10 mouse cellular contexts compared by ENCODE assay signal in genomic region chr16:23108943-23109342, GRCm38 (mm10). TPM values are rescaled to one million over a fixed set of nuclear protein-coding genes. Genes with fewer than 3 reads are reported as not detected.
DNase-seq lines count a peak whose midpoint lies in the region; ATAC-seq lines count a peak whose summit lies in the region.
"Had no signal": no experiment of that assay in that cellular context is flagged by ENCODE, and none has a peak within 500 bp of the region (broad histone marks: within the 10 kb centered on the region; RNA-seq: fewer than 3 reads in every experiment).

No protein-coding gene starts in this region.

- H3K4me1 ChIP-seq in kidney, embryonic 15.5 days: peaks cover 36% of the 10 kb centered on the region
- peaks cover 33% of the 10 kb centered on the region for H3K4me1 ChIP-seq in hindbrain, embryonic 13.5 days (replicated peaks)
- H3K4me1 ChIP-seq in midbrain, embryonic 14.5 days (ENCODE audit: control insufficient read depth, insufficient read depth, low read length): peaks cover 19% of the 10 kb centered on the region

- H3K27me3 ChIP-seq in kidney, embryonic 15.5 days: no peaks in the 10 kb centered on the region
- 0 out of 2 replicates have a peak, but pooled peaks cover 1% of the 10 kb centered on the region for H3K27me3 ChIP-seq in hindbrain, embryonic 13.5 days
- H3K27me3 ChIP-seq in midbrain, embryonic 14.5 days (ENCODE audit: control insufficient read depth, insufficient read depth, low read length): no peaks in the 10 kb centered on the region

- peak overlapping the region; percentile 45; the same call in 1 of the 2 replicates for H3K27ac ChIP-seq in kidney, embryonic 15.5 days
- H3K27ac ChIP-seq in hindbrain, embryonic 13.5 days: peak overlapping the region; percentile 99; the same call in 1 of the 2 replicates
- H3K27ac ChIP-seq in midbrain, embryonic 14.5 days (replicated peaks; ENCODE audit: low read depth, low read length): no peak overlapping the region

- DNase-seq in kidney, adult 9 months: no peak
- peak; percentile 32 for DNase-seq in adipocyte (ENCODE audit: low spot score)
- no peak for DNase-seq in midbrain, embryonic 14.5 days
- no peak for DNase-seq in left cerebral cortex, postnatal 14 days (ENCODE audit: low spot score in 2 of 2)
- DNase-seq in urinary bladder, postnatal 14 days (ENCODE audit: low spot score): no peak
- no peak for DNase-seq in frontal cortex, adult 2 months (ENCODE audit: extremely low spot score in 1 of 2, low spot score in 1 of 2)
- DNase-seq: kidney, postnatal 25 days had no signal

- no peak for ATAC-seq in kidney, embryonic 15.5 days (replicated peaks; ENCODE audit: low FRiP score)
- ATAC-seq in hindbrain, embryonic 13.5 days (ENCODE audit: low FRiP score): no peak
- ATAC-seq in midbrain, embryonic 14.5 days (ENCODE audit: low FRiP score, low TSS enrichment): no peak

- H3K9ac ChIP-seq in kidney, embryonic 15.5 days: peak overlapping the region; percentile 100
- H3K9ac ChIP-seq in hindbrain, embryonic 13.5 days: peak overlapping the region; percentile 100
- H3K9ac ChIP-seq in midbrain, embryonic 14.5 days (replicated peaks; ENCODE audit: low read length): peak overlapping the region; percentile 100

- intact Hi-C loops in left cerebral cortex, postnatal 14 days (cut with DNase I): no loop called here

- WGBS in kidney, embryonic 15.5 days: 1% methylated on average over 5 of the region's 5 CpGs
- WGBS in hindbrain, embryonic 13.5 days: 5% methylated on average over 5 of the region's 5 CpGs
- WGBS in midbrain, embryonic 14.5 days: 5% methylated on average over 5 of the region's 5 CpGs

- H3K4me3 ChIP-seq in kidney, embryonic 15.5 days (replicated peaks): peak overlapping the region; percentile 86
- peak overlapping the region; percentile 99 for H3K4me3 ChIP-seq in hindbrain, embryonic 13.5 days
- peak overlapping the region; percentile 97 for H3K4me3 ChIP-seq in midbrain, embryonic 14.5 days (replicated peaks; ENCODE audit: low read depth, low read length)

- peak overlapping the region; percentile 81 for H3K4me2 ChIP-seq in kidney, embryonic 15.5 days
- peak overlapping the region; percentile 97 for H3K4me2 ChIP-seq in hindbrain, embryonic 13.5 days
- H3K4me2 ChIP-seq in midbrain, embryonic 14.5 days (ENCODE audit: low read length): peak overlapping the region; percentile 90

- peaks cover 51% of the 10 kb centered on the region for H3K36me3 ChIP-seq in kidney, embryonic 15.5 days
- H3K36me3 ChIP-seq in hindbrain, embryonic 13.5 days: peaks cover 46% of the 10 kb centered on the region
- peaks cover 48% of the 10 kb centered on the region for H3K36me3 ChIP-seq in midbrain, embryonic 14.5 days (ENCODE audit: control insufficient read depth, insufficient read depth, low read length)

- H3K9me3 ChIP-seq in kidney, embryonic 15.5 days (replicated peaks): no peaks in the 10 kb centered on the region
- no peaks in the 10 kb centered on the region for H3K9me3 ChIP-seq in hindbrain, embryonic 13.5 days
- H3K9me3 ChIP-seq in midbrain, embryonic 14.5 days (ENCODE audit: control insufficient read depth, low read length): no peaks in the 10 kb centered on the region

RNA-seq across cellular contexts. Expression of gene Eif4a2, which starts 1.7 kb away (rescaled TPM):
- polyA plus RNA-seq in kidney, embryonic 15.5 days (2015; fragmentation: Nextera tagmentation; extraction: Ambion mirVana): 217 and 225 TPM in 2 replicates
- 315 and 322 TPM in 2 replicates for polyA plus RNA-seq in hindbrain, embryonic 13.5 days (2015; fragmentation: Nextera tagmentation; extraction: Ambion mirVana)
- polyA plus RNA-seq in midbrain, embryonic 14.5 days (2014; fragmentation: Nextera tagmentation; extraction: Ambion mirVana): 337 and 373 TPM in 2 replicates
- 100 to 1,000 TPM; 759 to 792 TPM for total RNA-seq in left cerebral cortex, postnatal 14 days (2021)
- polyA plus RNA-seq in frontal cortex, adult 2 months (2012; rRNA removed): 687 and 787 TPM in 2 replicates

RNA-seq across cellular contexts. Expression of gene Rfc4, which starts 18.6 kb away (rescaled TPM):
- 125 and 132 TPM in 2 replicates for polyA plus RNA-seq in kidney, embryonic 15.5 days (2015; fragmentation: Nextera tagmentation; extraction: Ambion mirVana)
- 53.0 and 57.9 TPM in 2 replicates for polyA plus RNA-seq in hindbrain, embryonic 13.5 days (2015; fragmentation: Nextera tagmentation; extraction: Ambion mirVana)
- polyA plus RNA-seq in midbrain, embryonic 14.5 days (2014; fragmentation: Nextera tagmentation; extraction: Ambion mirVana): 41.9 and 57.1 TPM in 2 replicates
- 1 to 10 TPM; 3.8 to 6.0 TPM for total RNA-seq in left cerebral cortex, postnatal 14 days (2021)
- 2.7 TPM in 2 replicates for polyA plus RNA-seq in frontal cortex, adult 2 months (2012; rRNA removed)

RNA-seq across cellular contexts. Expression of gene Adipoq, which starts 37.4 kb away (rescaled TPM):
- not detected in 2 replicates for polyA plus RNA-seq in kidney, embryonic 15.5 days (2015; fragmentation: Nextera tagmentation; extraction: Ambion mirVana)
- not detected in 2 replicates for polyA plus RNA-seq in hindbrain, embryonic 13.5 days (2015; fragmentation: Nextera tagmentation; extraction: Ambion mirVana)
- polyA plus RNA-seq in midbrain, embryonic 14.5 days (2014; fragmentation: Nextera tagmentation; extraction: Ambion mirVana): not detected in 2 replicates
- total RNA-seq in left cerebral cortex, postnatal 14 days (2021): not detected
- 0.16 and 0.25 TPM in 2 replicates for polyA plus RNA-seq in frontal cortex, adult 2 months (2012; rRNA removed)
- polyA plus RNA-seq: activated CD4-positive, CD25-positive, alpha-beta regulatory T cell, adult 4 months had no signal

RNA-seq across cellular contexts. Expression of gene Kng1, which starts 51.3 kb away (rescaled TPM):
- 4.8 and 9.2 TPM in 2 replicates for polyA plus RNA-seq in kidney, embryonic 15.5 days (2015; fragmentation: Nextera tagmentation; extraction: Ambion mirVana)
- polyA plus RNA-seq in hindbrain, embryonic 13.5 days (2015; fragmentation: Nextera tagmentation; extraction: Ambion mirVana): 0.14 TPM in 1 of 2 replicates, not detected in the other
- polyA plus RNA-seq in midbrain, embryonic 14.5 days (2014; fragmentation: Nextera tagmentation; extraction: Ambion mirVana): not detected in 2 replicates
- not detected for total RNA-seq in left cerebral cortex, postnatal 14 days (2021)
- polyA plus RNA-seq in frontal cortex, adult 2 months (2012; rRNA removed): 0.32 TPM in 1 of 2 replicates, not detected in the other

Comparison
In these comparisons a context has a peak if more than half of its experiments do, and no peak if none do; other contexts are left out.
1. RNA of gene Rfc4, which starts 18.6 kb away (polyA plus RNA-seq): 125 to 132 TPM in kidney, embryonic 15.5 days, 53.0 to 57.9 TPM in hindbrain, embryonic 13.5 days and 41.9 to 57.1 TPM in midbrain, embryonic 14.5 days; 2.7 TPM in frontal cortex, adult 2 months; every median in the first group is over 10 times any median in the second.
2. Peak in every context shown above with its lines, with median percentiles within 50 percentile points of each other: H3K4me2 ChIP-seq, H3K4me3 ChIP-seq and H3K9ac ChIP-seq.